Mouse (Mus musculus) regulatory T cell (primary cell): ENCODE results near the gene Arhgap24.

Experiments
- in situ Hi-C: fragments of 300-600 bp; cut with MboI, MseI; formaldehyde crosslinking; loops from one replicate; pipeline ENCODE4 v1.15.1; 2025; ENCODE audit warnings: high pct_unique_total_duplicates

Arhgap24 gene

GRCm38 (mm10) chr5:102498747-102499146 lies 17.6 kb downstream of the Arhgap24 start:
- in situ Hi-C loops: loop anchor here (25.0 kb wide), 1 partner anchor 1164 kb away; the partner anchor contains the start of gene 1700016H13Rik

DNA sequence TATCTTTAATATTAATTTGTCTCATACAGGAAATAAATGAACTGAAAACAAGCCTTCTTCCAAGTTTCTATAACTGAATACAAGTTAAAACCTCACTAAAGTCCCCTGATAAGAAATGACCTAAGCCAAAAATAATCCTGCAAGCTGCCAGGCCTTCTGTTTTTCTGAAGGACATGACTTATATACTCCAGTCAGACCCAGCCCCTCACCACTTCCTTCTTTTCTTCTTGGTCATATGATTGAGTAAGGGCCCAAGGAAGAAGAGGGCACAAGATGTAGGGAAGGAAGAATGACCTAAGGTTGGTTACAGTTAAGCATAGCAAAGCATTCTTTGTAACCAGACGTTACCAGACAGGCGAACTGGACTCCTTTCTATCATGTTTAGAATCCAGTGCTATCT lies 21.1 kb downstream of the Arhgap24 start:
- in situ Hi-C loops: no loop called here

GRCm38 (mm10) chr5:102503066-102503465 lies 21.9 kb downstream of the Arhgap24 start:
- in situ Hi-C loops: no loop called here

DNA sequence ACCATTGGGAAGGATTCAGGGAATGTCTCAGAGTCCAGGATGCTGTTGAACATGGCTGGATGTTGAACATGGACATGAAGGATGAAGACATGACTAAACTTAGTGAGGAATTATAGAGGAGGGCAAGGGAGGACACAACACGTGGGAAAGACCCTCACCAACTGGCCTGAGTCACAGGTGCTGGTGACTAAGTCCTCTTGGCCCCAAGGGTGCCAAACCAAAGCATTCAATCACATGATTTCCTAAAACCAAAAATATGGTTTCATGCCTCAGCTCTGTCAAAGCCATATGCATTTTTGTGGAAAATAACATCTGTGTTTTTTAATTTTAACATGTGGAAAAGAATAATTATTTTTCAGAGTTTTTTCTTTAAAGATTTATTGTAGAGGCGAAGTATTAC lies 22.7 kb downstream of the Arhgap24 start:
- in situ Hi-C loops: no loop called here

- in situ Hi-C loops: no loop called here
Observed at GRCm38 (mm10) chr5:102504557-102504956, 23.4 kb downstream of the Arhgap24 start.

DNA sequence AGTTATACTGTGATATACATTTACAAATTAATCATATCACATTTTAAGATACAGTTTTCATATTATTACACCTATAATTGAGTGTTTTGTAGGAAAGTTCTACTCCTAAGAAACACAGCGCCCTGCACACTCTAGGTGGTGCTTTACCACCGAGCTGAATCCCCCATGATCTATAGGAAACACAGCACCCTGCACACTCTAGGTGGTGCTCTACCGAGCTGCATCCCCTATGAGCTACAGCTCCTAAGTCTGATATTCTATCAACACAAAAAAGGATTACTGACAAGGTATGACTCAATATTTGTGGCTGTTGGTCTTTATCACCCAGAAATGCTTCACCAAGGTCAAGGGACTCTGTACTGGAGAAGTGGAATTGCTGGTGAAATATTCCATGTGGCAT lies 27.0 kb downstream of the Arhgap24 start:
- in situ Hi-C loops: no loop called here

DNA sequence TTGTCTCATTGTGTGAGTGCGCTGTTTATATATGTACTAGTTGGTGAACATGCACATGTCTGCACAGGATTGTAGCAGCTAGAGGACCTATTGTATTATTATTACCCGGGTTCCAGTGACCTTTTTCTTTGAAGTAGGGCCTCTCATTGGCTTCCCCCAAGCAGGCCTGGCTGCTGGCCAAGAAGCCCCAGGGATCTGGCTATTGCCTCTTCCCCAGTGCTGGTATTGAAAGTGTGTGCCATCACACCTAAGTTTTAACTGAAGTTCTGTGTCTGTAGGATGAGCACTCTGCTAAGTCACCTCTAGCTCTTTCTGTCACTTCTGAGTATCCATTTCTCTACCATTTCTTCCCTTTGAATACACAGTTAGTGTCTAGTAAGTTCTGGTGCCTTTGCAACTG lies 28.2 kb downstream of the Arhgap24 start:
- in situ Hi-C loops: no loop called here

GRCm38 (mm10) chr5:102511651-102512050 lies 30.5 kb downstream of the Arhgap24 start:
- in situ Hi-C loops: no loop called here

- in situ Hi-C loops: no loop called here
Observed at GRCm38 (mm10) chr5:102515496-102515895, 34.3 kb downstream of the Arhgap24 start.

GRCm38 (mm10) chr5:102520506-102520905 lies 39.3 kb downstream of the Arhgap24 start:
- in situ Hi-C loops: no loop called here

- in situ Hi-C loops: no loop called here
Observed at GRCm38 (mm10) chr5:102535311-102535710, 54.1 kb downstream of the Arhgap24 start.

GRCm38 (mm10) chr5:102537819-102538218 lies 56.6 kb downstream of the Arhgap24 start:
- in situ Hi-C loops: no loop called here

DNA sequence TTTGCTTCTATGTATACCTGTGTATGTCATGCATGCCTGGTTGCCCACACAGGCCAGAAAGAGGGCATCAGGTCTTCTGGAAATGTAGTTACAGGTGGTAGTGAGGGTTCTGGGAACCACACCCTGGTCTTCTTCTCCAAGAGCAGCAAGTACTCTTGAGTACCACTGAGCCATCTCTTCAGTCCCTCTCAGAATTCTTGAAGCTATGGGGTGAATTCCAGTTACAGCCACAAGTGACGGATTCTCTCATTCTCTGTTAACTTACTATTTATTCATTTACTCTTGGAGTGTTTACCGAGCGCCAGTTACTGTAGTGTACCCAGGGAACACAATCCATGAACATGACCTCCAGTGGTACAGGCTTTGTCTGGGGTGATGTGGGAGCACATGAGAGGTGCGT lies 65.1 kb downstream of the Arhgap24 start:
- in situ Hi-C loops: no loop called here

DNA sequence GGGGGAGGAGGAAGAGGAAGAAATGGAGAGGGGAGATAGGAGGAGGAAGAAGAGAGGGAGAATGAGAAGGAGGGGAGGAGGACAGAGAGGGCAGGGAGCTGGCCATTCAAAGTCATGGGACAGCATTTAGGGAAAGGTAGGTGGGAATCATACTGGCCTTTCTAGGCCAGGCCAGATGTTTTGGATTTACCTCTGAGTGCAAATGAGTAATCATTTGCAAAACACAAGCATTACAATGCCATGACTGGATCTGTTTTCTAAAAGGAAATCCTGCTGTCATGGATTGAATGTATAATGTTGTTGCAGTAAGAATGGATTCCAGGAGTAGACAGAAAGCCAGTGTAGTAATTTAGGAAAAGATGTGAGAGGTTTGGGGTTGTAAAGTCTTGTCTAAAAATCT lies 66.6 kb downstream of the Arhgap24 start:
- in situ Hi-C loops: no loop called here

DNA sequence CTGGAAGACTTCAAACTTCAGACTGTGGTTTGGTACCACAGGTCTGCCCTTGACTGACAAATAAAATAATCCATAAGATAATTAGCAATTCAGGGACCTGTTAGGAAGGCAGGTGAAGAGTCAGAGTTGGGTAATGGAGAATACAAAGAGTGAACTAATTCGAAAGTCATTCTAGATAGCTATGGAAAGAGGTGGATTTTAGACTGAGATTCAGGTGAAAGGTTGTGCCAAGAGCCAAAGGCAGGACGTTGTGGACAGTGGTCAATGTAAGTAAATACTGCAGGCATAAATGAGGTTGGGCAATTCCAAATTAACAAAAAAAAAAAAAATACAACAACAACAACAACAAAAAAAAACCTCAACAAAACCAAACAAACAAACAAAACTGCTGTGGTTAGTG lies 67.2 kb downstream of the Arhgap24 start:
- in situ Hi-C loops: no loop called here

- in situ Hi-C loops: no loop called here
Observed at GRCm38 (mm10) chr5:102550211-102550610, 69.0 kb downstream of the Arhgap24 start.

DNA sequence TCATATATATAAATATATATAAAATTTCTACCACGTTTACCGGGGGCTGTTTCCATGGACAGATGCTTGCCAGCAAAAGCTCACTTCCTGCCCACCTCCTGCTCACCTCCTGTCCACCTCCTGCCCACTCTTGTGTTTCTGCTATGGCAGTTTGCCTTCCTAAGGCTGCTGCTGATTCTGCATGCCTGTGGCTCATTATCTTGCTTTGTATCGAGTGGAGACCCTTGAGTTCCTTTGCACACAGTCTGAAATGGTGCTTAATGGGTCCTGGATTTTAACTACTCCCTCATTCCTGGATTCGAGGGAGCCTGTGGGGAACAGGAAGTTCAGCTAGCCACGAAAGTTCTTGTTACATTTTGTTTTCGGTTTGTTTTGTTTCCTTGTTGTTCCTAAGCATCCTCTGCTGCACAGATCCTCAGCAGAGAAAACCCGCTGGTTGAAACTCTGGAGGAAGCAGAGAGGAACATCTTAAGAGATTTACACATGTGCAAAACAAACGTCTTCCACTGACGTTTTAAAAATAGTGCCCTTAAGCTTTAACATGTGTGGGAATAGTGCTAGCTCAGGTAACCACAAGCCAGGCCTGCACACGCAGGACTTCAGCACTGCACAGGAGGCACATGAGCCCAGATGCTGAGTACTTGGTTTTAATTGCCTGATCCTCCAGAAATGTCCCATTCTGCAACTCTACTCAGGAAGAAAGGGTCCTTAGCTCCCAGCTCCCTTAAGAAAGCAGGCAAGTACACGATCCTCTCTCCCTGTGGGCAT lies 69.9 kb downstream of the Arhgap24 start:
- in situ Hi-C loops: no loop called here

GRCm38 (mm10) chr5:102552533-102552932 lies 71.3 kb downstream of the Arhgap24 start:
- in situ Hi-C loops: no loop called here

- in situ Hi-C loops: no loop called here
Observed at GRCm38 (mm10) chr5:102555958-102556357, 74.8 kb downstream of the Arhgap24 start.

GRCm38 (mm10) chr5:102560270-102560669 lies 79.1 kb downstream of the Arhgap24 start:
- in situ Hi-C loops: no loop called here

GRCm38 (mm10) chr5:102563971-102564370 lies 82.8 kb downstream of the Arhgap24 start:
- in situ Hi-C loops: no loop called here

- in situ Hi-C loops: no loop called here
Observed at GRCm38 (mm10) chr5:102568764-102569163, 87.6 kb downstream of the Arhgap24 start.

GRCm38 (mm10) chr5:102571445-102571844 lies 90.3 kb downstream of the Arhgap24 start:
- in situ Hi-C loops: no loop called here

DNA sequence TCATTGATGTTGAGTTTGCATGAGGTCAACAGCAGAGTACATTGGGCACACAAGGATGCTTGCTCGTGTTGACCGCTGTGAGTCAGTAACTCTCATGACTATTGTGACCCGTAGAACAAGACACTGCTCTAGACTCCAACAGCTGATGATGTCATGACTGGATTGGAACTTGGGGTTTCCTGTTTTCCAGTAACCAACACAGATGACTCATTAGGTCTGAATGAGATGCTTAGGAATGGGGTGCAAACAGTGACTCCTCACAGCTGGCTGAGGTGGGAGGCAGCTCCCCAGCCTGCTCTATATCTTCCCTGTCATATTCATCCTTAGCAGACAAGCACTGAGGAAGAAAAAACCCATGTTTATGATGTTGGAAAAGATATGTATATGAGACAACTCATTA lies 95.6 kb downstream of the Arhgap24 start:
- in situ Hi-C loops: no loop called here
